Mouse (Mus musculus) testis, adult 2 months (tissue): ENCODE measurements around the gene Calml3. TPM values are rescaled to one million over a fixed set of nuclear protein-coding genes. Genes with fewer than 3 reads are reported as not detected.

ENCODE experiments used
- H3K27ac ChIP-seq: fragments of 200-500 bp; 2 replicates; pipeline ENCODE4 v1.5.1; 2012; ENCODE audit warnings: low read depth, low read length; ENCODE audit not compliant: control insufficient read depth, insufficient read depth
- H3K27me3 ChIP-seq: fragments of 200-500 bp; 2 replicates; pipeline ENCODE4 v1.6.1; 2012; ENCODE audit warnings: mild to moderate bottlenecking, low read length, moderate library complexity; ENCODE audit not compliant: control insufficient read depth, insufficient read depth
- H3K36me3 ChIP-seq: fragments of 200-500 bp; 2 replicates; pipeline ENCODE4 v1.6.1; 2012; ENCODE audit warnings: mild to moderate bottlenecking, low read length; ENCODE audit not compliant: control insufficient read depth, insufficient read depth
- H3K4me1 ChIP-seq: fragments of 200-500 bp; 2 replicates; pipeline ENCODE4 v1.6.1; 2012; ENCODE audit warnings: low read length; ENCODE audit not compliant: control insufficient read depth, insufficient read depth
- H3K4me3 ChIP-seq: fragments of 200-500 bp; 2 replicates; pipeline ENCODE4 v1.5.1; 2012; ENCODE audit warnings: low read depth, mild to moderate bottlenecking, low read length, moderate library complexity, mixed read lengths; ENCODE audit not compliant: control insufficient read depth
- CTCF ChIP-seq: fragments of 200-500 bp; IDR thresholded peaks from 2 replicates; pipeline ENCODE4 v1.5.1; 2012; ENCODE audit warnings: low read depth, mild to moderate bottlenecking, inconsistent platforms, low read length, moderate library complexity; ENCODE audit not compliant: control insufficient read depth, insufficient read depth, insufficient replicate concordance
- POLR2A ChIP-seq: fragments of 200-500 bp; IDR thresholded peaks from 2 replicates; pipeline ENCODE4 v1.6.1; 2012; ENCODE audit warnings: low read depth, mild to moderate bottlenecking, inconsistent platforms, low read length, moderate library complexity; ENCODE audit not compliant: control insufficient read depth
- polyA plus RNA-seq: library from polyadenylated mRNA; depleted of rRNA; stranded (reverse); fragments of >200 nt; gene quantifications from 2 replicates; pipeline ENCODE4 v1.2.3, GENCODE M21; 2012

Calml3 gene
- polyA plus RNA-seq, 1 experiment: 0.16 TPM

DNA sequence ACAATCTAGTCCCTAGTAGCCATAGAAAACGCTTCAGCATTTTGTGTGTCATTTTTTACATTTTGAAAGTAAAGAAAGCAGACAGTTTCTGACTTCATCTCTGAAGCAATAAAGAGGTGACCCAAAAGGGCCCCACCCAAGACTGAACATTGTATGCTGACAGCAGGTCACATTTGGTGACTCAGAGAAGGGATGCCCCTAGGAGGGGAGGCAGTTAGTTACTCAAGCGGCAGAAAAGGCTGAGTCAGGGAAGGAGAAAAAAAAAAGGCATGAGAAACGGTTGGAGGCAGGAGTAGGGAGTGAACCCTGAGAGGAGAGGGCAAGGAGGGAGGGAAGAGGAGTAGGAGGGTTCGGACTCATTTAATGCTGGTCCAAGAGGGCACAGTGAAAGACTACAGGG is 18.0 kb upstream of the Calml3 start:
- Histone ChIP-seq H3K27me3 (no peaks in the 10 kb centered on the region), H3K4me1 (no peaks in the 10 kb centered on the region), H3K36me3 (no peaks in the 10 kb centered on the region), H3K27ac (no peak overlapping the region), H3K4me3 (no peak overlapping the region)
- TF ChIP-seq CTCF (no peak), POLR2A (no peak)

DNA sequence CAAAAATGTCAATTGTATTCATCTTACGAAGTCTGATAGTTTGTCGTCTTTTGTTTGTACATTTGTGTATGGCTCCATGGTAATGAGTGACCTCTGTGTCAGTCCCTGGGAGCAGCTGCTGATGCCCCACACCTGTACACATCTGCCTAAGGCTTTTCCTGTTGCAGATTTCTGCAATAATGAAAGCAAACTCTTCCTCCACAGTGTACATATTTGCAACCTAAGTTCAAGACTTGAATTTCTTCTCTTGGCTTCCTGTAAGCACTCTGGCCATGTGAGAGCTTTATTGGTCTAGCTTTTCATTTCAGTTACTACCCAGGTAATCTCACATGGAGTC is 14.6 kb upstream of the Calml3 start:
- Histone ChIP-seq H3K27ac (no peak overlapping the region), H3K36me3 (no peaks in the 10 kb centered on the region), H3K4me3 (no peak overlapping the region), H3K27me3 (no peaks in the 10 kb centered on the region), H3K4me1 (no peaks in the 10 kb centered on the region)
- no peak for TF ChIP-seq CTCF
- no peak for TF ChIP-seq POLR2A

GRCm38 (mm10) chr13:3818012-3818739 is 14.1 kb upstream of the Calml3 start:
- Histone ChIP-seq H3K4me1 (no peaks in the 10 kb centered on the region), H3K27ac (no peak overlapping the region), H3K36me3 (no peaks in the 10 kb centered on the region), H3K27me3 (no peaks in the 10 kb centered on the region), H3K4me3 (no peak overlapping the region)
- TF ChIP-seq POLR2A: no peak
- TF ChIP-seq CTCF: no peak

GRCm38 (mm10) chr13:3807131-3807827 is 3.2 kb upstream of the Calml3 start:
- H3K27me3 ChIP-seq: no peaks in the 10 kb centered on the region
- H3K4me1 ChIP-seq: peaks cover 6% of the 10 kb centered on the region; the same call in 1 of the 2 replicates
- H3K4me3 ChIP-seq: no peak overlapping the region
- no peak overlapping the region for H3K27ac ChIP-seq
- no peaks in the 10 kb centered on the region for H3K36me3 ChIP-seq
- TF ChIP-seq CTCF: no peak
- no peak for TF ChIP-seq POLR2A

- TF ChIP-seq CTCF (no peak), POLR2A (no peak)
- H3K4me1 ChIP-seq: peaks cover 6% of the 10 kb centered on the region; the same call in 1 of the 2 replicates
- no peaks in the 10 kb centered on the region for H3K36me3 ChIP-seq
- H3K27me3 ChIP-seq: no peaks in the 10 kb centered on the region
- no peak overlapping the region for H3K4me3 ChIP-seq
- H3K27ac ChIP-seq: no peak overlapping the region
These were observed 1.5 kb upstream of the Calml3 start for GRCm38 (mm10) chr13:3805638-3806037.

DNA sequence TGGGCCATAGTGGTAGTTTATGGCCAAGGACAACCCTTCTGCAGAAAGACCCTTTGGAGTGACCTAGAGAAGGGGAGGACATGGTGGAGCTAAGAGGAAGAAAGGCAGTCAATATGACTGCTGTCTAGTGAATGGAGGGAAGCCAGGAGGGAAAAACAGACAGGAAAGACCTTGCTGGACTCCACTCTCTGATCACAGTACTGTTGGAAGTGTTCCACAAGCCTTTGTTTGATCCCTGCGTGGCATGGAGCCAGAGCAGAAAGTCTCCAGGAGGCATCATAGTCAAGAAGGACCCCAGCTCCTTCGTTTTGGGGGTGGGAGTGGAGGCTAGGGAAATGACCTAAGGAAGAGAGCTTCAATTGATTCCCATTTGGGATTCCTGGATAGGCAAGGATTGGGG is 1.0 kb upstream of the Calml3 start:
- TF ChIP-seq POLR2A: no peak
- no peak for TF ChIP-seq CTCF
- H3K27ac ChIP-seq: no peak overlapping the region
- H3K36me3 ChIP-seq: no peaks in the 10 kb centered on the region
- no peaks in the 10 kb centered on the region for H3K27me3 ChIP-seq
- peaks cover 6% of the 10 kb centered on the region; the same call in 1 of the 2 replicates for H3K4me1 ChIP-seq
- no peak overlapping the region for H3K4me3 ChIP-seq

DNA sequence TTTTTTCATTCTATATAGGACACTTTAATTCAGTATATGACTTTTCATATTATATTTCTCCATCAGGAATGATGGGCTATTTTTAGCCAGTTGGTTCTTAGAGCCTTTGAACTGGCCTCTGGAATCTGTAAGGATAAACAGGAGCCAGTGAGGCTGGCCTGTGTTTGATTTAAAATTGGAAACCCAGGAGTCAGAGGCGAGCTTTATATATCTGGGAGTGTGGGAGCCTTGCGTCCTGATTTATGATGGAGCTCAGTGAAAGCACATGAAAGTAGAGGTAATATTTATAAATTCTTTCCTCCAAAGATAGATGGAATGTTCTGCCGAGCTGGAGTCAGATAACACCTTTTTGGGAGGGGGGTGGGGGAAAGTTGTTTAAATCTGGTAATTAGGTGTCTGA is 4.7 kb downstream of the Calml3 start:
- H3K27ac ChIP-seq: no peak overlapping the region
- no peak overlapping the region for H3K4me3 ChIP-seq
- H3K4me1 ChIP-seq: peaks cover 6% of the 10 kb centered on the region; the same call in 1 of the 2 replicates
- TF ChIP-seq POLR2A (no peak), CTCF (no peak)
- H3K36me3 ChIP-seq: no peaks in the 10 kb centered on the region
- no peaks in the 10 kb centered on the region for H3K27me3 ChIP-seq

DNA sequence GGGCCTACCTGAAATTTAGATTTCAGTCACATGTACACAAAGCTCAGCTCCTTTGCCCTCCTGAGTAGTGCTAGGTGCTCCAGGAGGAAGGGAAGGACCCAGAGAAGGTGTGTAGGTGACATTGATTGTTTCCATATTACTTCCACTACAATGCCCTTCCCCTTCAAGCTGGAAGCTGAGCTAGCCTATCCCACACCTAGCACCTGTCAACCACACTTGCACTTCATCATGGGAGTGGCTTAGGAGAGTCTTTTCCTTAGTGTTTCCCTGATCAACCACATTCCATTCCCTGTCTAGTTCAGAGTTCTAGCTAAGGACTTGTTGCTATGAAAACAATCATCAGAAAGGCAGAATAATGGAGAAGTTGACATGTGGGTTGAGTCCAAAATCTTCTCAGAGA is 5.4 kb downstream of the Calml3 start:
- Histone ChIP-seq H3K36me3 (no peaks in the 10 kb centered on the region), H3K27ac (no peak overlapping the region), H3K4me1 (peaks cover 3% of the 10 kb centered on the region; the same call in 1 of the 2 replicates), H3K27me3 (no peaks in the 10 kb centered on the region), H3K4me3 (no peak overlapping the region)
- TF ChIP-seq POLR2A: no peak
- no peak for TF ChIP-seq CTCF
